Mouse (Mus musculus) ES-Bruce4 (cell line): Measurements from ENCODE around the gene Rere. TPM values are rescaled to one million over a fixed set of nuclear protein-coding genes. Genes with fewer than 3 reads are reported as not detected.
"Not testable (repeated sequence)": the region's sequence is repeated elsewhere in the genome, so short reads cannot be mapped to it uniquely, and the experiment has no call there.

Experiments
- H3K27ac ChIP-seq: 2 replicates; pipeline ENCODE4 v1.5.1; 2012; ENCODE audit warnings: low read length, inconsistent platforms; ENCODE audit not compliant: insufficient read depth
- H3K27me3 ChIP-seq: 2 replicates; pipeline ENCODE4 v1.6.1; 2012; ENCODE audit warnings: mild to moderate bottlenecking, low read length, inconsistent platforms; ENCODE audit not compliant: control insufficient read depth, poor library complexity, insufficient read depth, severe bottlenecking
- H3K36me3 ChIP-seq: 2 replicates; pipeline ENCODE4 v1.6.1; 2012; ENCODE audit warnings: inconsistent platforms, mild to moderate bottlenecking, low read length, moderate library complexity; ENCODE audit not compliant: control insufficient read depth, poor library complexity, insufficient read depth, severe bottlenecking
- H3K4me1 ChIP-seq: one replicate; pipeline ENCODE4 v1.8.1; 2011; ENCODE audit warnings: low read length; ENCODE audit not compliant: control insufficient read depth, insufficient read depth
- H3K4me3 ChIP-seq: 2 replicates; pipeline ENCODE4 v1.5.1; 2011; ENCODE audit warnings: low read depth, mild to moderate bottlenecking, low read length
- H3K9ac ChIP-seq: 2 replicates; pipeline ENCODE4 v1.6.1; 2012; ENCODE audit warnings: low read depth, mild to moderate bottlenecking, inconsistent platforms; ENCODE audit not compliant: poor library complexity, severe bottlenecking
- H3K9me3 ChIP-seq: replicated peaks from 2 replicates; pipeline ENCODE4 v1.6.1; 2012; ENCODE audit warnings: mild to moderate bottlenecking, low read length, inconsistent platforms; ENCODE audit not compliant: control insufficient read depth, poor library complexity, insufficient read depth, severe bottlenecking
- CTCF ChIP-seq: IDR thresholded peaks from one replicate; pipeline ENCODE4 v1.8.1; 2011; ENCODE audit warnings: low read depth, low read length
- EP300 ChIP-seq: IDR thresholded peaks from 2 replicates; pipeline ENCODE4 v1.6.1; 2011; ENCODE audit warnings: low read depth, low read length; ENCODE audit not compliant: insufficient read depth
- POLR2A ChIP-seq: IDR thresholded peaks from one replicate; pipeline ENCODE4 v1.8.1; 2011; ENCODE audit warnings: low read length; ENCODE audit not compliant: insufficient read depth
- polyA plus RNA-seq: library from polyadenylated mRNA; stranded (reverse); fragments of >200 nt; gene quantifications from 2 replicates; pipeline ENCODE4 v1.2.4, GENCODE M21; 2011; ENCODE audit warnings: low read depth; ENCODE audit not compliant: missing spikeins, insufficient read depth, insufficient read length

The Rere gene
- polyA plus RNA-seq, 1 experiment: 77.3 TPM

DNA sequence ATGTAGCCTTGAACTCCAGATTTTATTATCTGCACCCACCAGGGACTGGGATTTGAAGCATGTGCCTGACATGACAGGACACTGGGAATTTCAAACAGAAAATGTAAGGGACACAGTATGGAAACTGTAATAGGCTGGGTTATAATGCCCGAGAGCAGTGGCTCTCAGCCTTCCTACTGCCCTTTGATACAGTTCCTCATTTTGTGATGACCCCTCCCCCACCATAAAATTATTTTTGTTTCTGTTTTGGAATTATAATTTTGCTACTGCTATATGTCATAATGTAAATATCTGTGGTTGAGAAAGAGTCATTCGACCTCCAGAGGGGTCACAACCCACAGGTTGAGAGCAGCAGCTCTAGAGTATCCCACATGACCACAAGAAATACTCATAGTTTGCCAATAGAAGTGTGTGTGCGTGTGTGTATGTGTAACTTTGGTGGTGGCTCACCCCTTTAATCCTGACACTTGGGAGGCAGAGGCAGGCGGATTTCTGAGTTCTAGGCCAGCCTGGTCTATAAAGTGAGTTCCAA lies 312.9 kb downstream of the Rere start:
- H3K27me3 ChIP-seq: no peaks in the 10 kb centered on the region
- no peak overlapping the region for H3K4me3 ChIP-seq
- no peak overlapping the region for H3K27ac ChIP-seq
- TF ChIP-seq EP300: no peak
- no peak for TF ChIP-seq POLR2A
- no peak for TF ChIP-seq CTCF
- no peaks in the 10 kb centered on the region for H3K36me3 ChIP-seq
- H3K9ac ChIP-seq: no peak overlapping the region
- H3K9me3 ChIP-seq: no peaks in the 10 kb centered on the region
- peaks cover 4% of the 10 kb centered on the region for H3K4me1 ChIP-seq

DNA sequence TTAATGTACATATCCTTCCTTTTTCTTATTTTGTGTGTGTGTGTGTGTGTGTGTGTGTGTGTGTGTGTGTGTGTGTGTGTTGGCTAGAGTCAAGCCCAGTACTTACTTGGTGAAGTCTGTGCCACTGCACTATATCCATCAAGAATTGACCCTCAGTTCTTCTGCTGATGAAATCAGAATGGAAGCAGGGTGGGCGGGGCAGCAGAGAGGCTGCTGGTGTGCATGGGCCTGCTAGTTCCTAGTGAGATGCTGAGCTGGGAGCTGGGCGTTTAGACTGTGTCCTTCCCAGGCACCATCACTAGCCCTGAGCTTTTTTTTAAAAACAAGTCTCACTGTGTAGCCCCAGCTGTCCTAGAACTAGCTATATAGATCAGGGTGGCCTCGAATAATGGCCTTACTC lies 313.6 kb downstream of the Rere start:
- H3K4me1 ChIP-seq: peaks cover 6% of the 10 kb centered on the region
- no peaks in the 10 kb centered on the region for H3K27me3 ChIP-seq
- H3K27ac ChIP-seq: no peak overlapping the region
- H3K4me3 ChIP-seq: no peak overlapping the region
- no peak overlapping the region for H3K9ac ChIP-seq
- no peaks in the 10 kb centered on the region for H3K9me3 ChIP-seq
- H3K36me3 ChIP-seq: no peaks in the 10 kb centered on the region
- TF ChIP-seq POLR2A (no peak), EP300 (no peak), CTCF (no peak)

DNA sequence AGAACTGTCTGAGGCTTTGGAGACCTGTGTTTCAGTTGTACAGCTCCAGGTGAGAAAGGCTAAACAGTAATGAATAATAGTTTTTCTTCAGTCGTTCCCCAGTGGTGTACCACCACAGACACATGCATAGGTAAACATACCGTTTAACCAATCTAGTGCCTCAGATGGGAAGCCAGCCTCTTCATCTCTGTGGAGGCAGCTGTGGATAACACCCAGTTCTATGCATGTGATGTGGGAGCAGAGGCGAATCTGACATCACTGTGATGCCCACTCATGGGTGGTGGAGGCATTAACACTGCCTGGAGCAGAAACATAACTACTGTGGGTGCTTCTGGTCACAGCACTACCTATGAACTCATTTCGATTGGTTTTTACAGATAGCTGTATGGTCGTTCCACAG lies 314.5 kb downstream of the Rere start:
- TF ChIP-seq POLR2A: no peak
- no peak for TF ChIP-seq EP300
- no peak for TF ChIP-seq CTCF
- no peaks in the 10 kb centered on the region for H3K27me3 ChIP-seq
- no peak overlapping the region for H3K27ac ChIP-seq

DNA sequence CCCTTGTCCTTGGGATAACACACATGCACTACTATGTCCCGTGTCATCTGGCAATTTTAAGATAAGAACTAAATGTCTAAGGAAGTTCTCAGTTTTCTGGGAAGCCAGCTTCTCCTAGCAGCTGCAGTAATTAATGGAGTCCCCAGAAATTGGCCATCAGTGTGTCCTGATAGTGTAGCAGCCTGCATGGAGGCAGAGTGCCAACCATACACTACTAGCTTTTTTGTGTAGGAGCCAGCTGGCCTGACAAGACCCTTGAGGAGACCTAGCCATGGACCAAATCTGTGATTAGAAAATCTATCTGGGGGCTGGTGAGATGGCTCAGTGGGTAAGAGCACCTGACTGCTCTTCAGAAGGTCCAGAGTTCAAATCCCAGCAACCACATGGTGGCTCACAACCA lies 317.2 kb downstream of the Rere start:
- Histone ChIP-seq H3K36me3 (no peaks in the 10 kb centered on the region), H3K9me3 (no peaks in the 10 kb centered on the region), H3K9ac (no peak overlapping the region), H3K4me1 (peaks cover 2% of the 10 kb centered on the region), H3K27me3 (no peaks in the 10 kb centered on the region), H3K27ac (no peak overlapping the region), H3K4me3 (no peak overlapping the region)
- no peak for TF ChIP-seq EP300
- TF ChIP-seq CTCF: no peak
- TF ChIP-seq POLR2A: no peak

More for the DNA sequence above, 314.5 kb downstream of the Rere start:
- Histone ChIP-seq H3K36me3 (no peaks in the 10 kb centered on the region), H3K9ac (no peak overlapping the region), H3K4me1 (peaks cover 6% of the 10 kb centered on the region), H3K9me3 (no peaks in the 10 kb centered on the region), H3K4me3 (no peak overlapping the region)

GRCm38 (mm10) chr4:150599119-150599992 lies 317.9 kb downstream of the Rere start:
- H3K9me3 ChIP-seq: no peaks in the 10 kb centered on the region
- no peaks in the 10 kb centered on the region for H3K36me3 ChIP-seq
- no peak overlapping the region for H3K4me3 ChIP-seq
- peaks cover 2% of the 10 kb centered on the region for H3K4me1 ChIP-seq
- no peak overlapping the region for H3K27ac ChIP-seq
- no peak for TF ChIP-seq CTCF
- TF ChIP-seq EP300: no peak
- no peak for TF ChIP-seq POLR2A
- H3K9ac ChIP-seq: no peak overlapping the region
- H3K27me3 ChIP-seq: no peaks in the 10 kb centered on the region

DNA sequence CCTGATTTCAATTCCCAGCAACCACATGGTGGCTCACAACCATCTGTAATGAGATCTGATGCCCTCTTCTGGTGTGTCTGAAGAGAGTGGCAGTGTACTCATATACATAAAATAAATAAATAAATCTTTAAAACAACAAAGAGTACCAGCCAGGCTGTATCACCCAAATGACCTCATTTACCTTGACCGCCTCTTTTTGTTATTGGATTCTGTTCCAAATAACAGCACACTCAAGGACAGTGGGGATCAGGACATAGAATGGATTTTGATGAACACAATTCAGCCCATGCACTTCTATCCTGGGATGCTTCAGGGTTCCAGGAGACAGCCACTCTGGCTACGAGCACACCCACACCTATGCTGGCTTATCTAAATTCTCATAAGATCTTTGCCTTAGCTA lies 319.1 kb downstream of the Rere start:
- not testable (repeated sequence) for H3K27ac ChIP-seq, H3K9ac ChIP-seq, H3K36me3 ChIP-seq, H3K27me3 ChIP-seq, H3K4me1 ChIP-seq, H3K9me3 ChIP-seq, H3K4me3 ChIP-seq
